8 mouse cellular contexts compared by ENCODE assay signal in the genomic region with DNA sequence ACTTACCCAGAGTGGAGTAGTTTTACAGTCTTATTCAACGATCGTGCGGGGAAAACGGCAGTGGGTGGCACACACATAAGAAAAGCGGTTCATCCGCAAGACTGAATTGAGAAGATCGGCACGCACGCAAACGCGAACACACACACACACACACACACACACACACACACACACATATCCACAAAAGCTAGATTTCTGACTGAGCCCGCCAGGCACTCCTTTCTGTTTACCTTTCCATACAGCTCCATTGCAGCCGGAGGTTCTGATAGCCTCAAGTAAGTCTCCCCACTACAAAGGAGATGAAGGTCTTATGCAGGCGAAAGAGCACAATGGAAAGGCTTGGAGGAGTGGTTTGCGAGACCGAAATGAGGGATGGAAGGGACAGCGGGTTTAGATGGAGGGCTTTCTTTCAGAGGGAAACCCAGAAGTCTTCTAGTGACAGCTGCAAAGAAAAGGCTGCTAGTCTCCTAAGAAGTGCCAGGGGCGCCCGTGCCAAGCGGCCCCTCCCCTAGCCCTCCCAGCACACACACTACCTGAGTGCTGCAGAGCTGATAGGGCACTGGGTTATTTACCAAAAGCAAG. TPM values are rescaled to one million over a fixed set of nuclear protein-coding genes. Genes with fewer than 3 reads are reported as not detected.
DNase-seq lines count a peak whose midpoint lies in the region; ATAC-seq and TF ChIP-seq lines count a peak whose summit lies in the region.

A gene (minus strand): TSS at position 434 of the 582 bp plus-strand sequence.

- H3K9ac ChIP-seq in intestine, embryonic 14.5 days (ENCODE audit: low read length): 0 out of 2 replicates have a peak within 1 kb of the TSS, but pooled peaks have one; percentile 13

- no peaks in the 10 kb centered on the region for H3K27me3 ChIP-seq in testis, adult 2 months (ENCODE audit: control insufficient read depth, insufficient read depth, low read length)
- H3K27me3 ChIP-seq in intestine, embryonic 14.5 days (replicated peaks; ENCODE audit: control insufficient read depth, insufficient read depth, low read length): peaks cover 6% of the 10 kb centered on the region; the same call in 1 of the 2 replicates

- H3K4me3 ChIP-seq in testis, adult 2 months (ENCODE audit: control insufficient read depth, low read depth, low read length): peak within 1 kb of the TSS; percentile 35; the same call in 1 of the 2 replicates
- H3K4me3 ChIP-seq in intestine, embryonic 14.5 days (ENCODE audit: low read depth, low read length): peak within 1 kb of the TSS; percentile 41
- peak within 1 kb of the TSS; percentile 61 for H3K4me3 ChIP-seq in lung, adult 2 months (replicated peaks; ENCODE audit: extremely low read depth, low read depth, low read length)

- WGBS in intestine, embryonic 14.5 days: 2% methylated on average over 20 of the region's 20 CpGs
- 3% methylated on average over 20 of the region's 20 CpGs for WGBS in lung, adult 2 months

- H3K36me3 ChIP-seq in testis, adult 2 months (ENCODE audit: control insufficient read depth, insufficient read depth, low read length): no peaks in the 10 kb centered on the region
- H3K36me3 ChIP-seq in intestine, embryonic 14.5 days (ENCODE audit: control insufficient read depth, insufficient read depth, low read length): no peaks in the 10 kb centered on the region

- ATAC-seq in intestine, embryonic 14.5 days (replicated peaks; ENCODE audit: low FRiP score, low TSS enrichment, low read depth): 0 out of 2 replicates have a peak, but pooled peaks have one; percentile 27

- TF ChIP-seq POLR2A in testis, adult 2 months (IDR thresholded peaks at IDR 0.05; ENCODE audit: control insufficient read depth, low read depth, low read length): no peak
- no peak for TF ChIP-seq POLR2A in lung, adult 2 months (IDR thresholded peaks at IDR 0.05; ENCODE audit: borderline replicate concordance, extremely low read depth, low read depth, low read length)

- H3K9me3 ChIP-seq in intestine, embryonic 14.5 days (ENCODE audit: control insufficient read depth, low read length): no peaks in the 10 kb centered on the region

- no peak within 1 kb of the TSS for H3K27ac ChIP-seq in testis, adult 2 months (ENCODE audit: control insufficient read depth, insufficient read depth, low read depth, low read length)
- H3K27ac ChIP-seq in intestine, embryonic 14.5 days (ENCODE audit: low read depth): no peak within 1 kb of the TSS

- peaks cover 5% of the 10 kb centered on the region; the same call in 1 of the 2 replicates for H3K4me1 ChIP-seq in testis, adult 2 months (ENCODE audit: control insufficient read depth, insufficient read depth, low read length)
- H3K4me1 ChIP-seq in intestine, embryonic 14.5 days (replicated peaks; ENCODE audit: control insufficient read depth, insufficient read depth, low read length): 0 out of 2 replicates have a peak, but pooled peaks cover 6% of the 10 kb centered on the region
- peaks cover 2% of the 10 kb centered on the region; the same call in 1 of the 2 replicates for H3K4me1 ChIP-seq in lung, adult 2 months (ENCODE audit: control insufficient read depth, insufficient read depth, low read length)

- no peak for TF ChIP-seq CTCF in testis, adult 2 months (IDR thresholded peaks at IDR 0.05; ENCODE audit: control insufficient read depth, insufficient read depth, insufficient replicate concordance, low read depth, low read length)
- TF ChIP-seq CTCF in lung, adult 2 months (IDR thresholded peaks at IDR 0.05; ENCODE audit: insufficient read depth, low read length): no peak

- peak within 1 kb of the TSS; percentile 86 for H3K4me2 ChIP-seq in intestine, embryonic 14.5 days (ENCODE audit: low read length)

- no peak for DNase-seq in testis, postnatal 14 days (ENCODE audit: low spot score)
- DNase-seq in embryo, embryonic 10.5 days (ENCODE audit: low spot score): peak; percentile 47
- DNase-seq in intestine, embryonic 14.5 days (ENCODE audit: low spot score): no peak
- peak; percentile 44 for DNase-seq in lung, adult 2 months
- peak; percentile 33 for DNase-seq in retina, embryonic 14.5 days (ENCODE audit: low spot score)
- DNase-seq in spleen, adult 18-20 months: no peak
- no peak for DNase-seq in kidney, postnatal 14 days

RNA-seq across cellular contexts. Expression of the gene that starts here (rescaled TPM):
- 0.37 and 0.51 TPM in 2 replicates for polyA plus RNA-seq in testis, adult 2 months (2012; rRNA removed)
- 5.5 and 8.3 TPM in 2 replicates for polyA plus RNA-seq in intestine, embryonic 14.5 days (2014; fragmentation: Nextera tagmentation; extraction: Ambion mirVana)
- 0.26 and 0.28 TPM in 2 replicates for polyA plus RNA-seq in lung, adult 2 months (2012; rRNA removed)

Comparison
In these comparisons a context has a peak if more than half of its experiments do, and no peak if none do; other contexts are left out.
1. Peak in DNase-seq and H3K4me3 ChIP-seq in lung, adult 2 months; RNA of the gene not detected or under 1 TPM.
2. DNase-seq: peak in embryo, embryonic 10.5 days (single experiment) and retina, embryonic 14.5 days (single experiment); none in testis, postnatal 14 days (single experiment), intestine, embryonic 14.5 days (single experiment), spleen, adult 18-20 months (0 of 2) and kidney, postnatal 14 days (single experiment).
3. Peak in every context shown above with its lines, with median percentiles within 50 percentile points of each other: H3K4me3 ChIP-seq.